Mouse (Mus musculus): ENCODE measurements around the gene Eps8l1. TPM values are rescaled to one million over a fixed set of nuclear protein-coding genes. Genes with fewer than 3 reads are reported as not detected.
"Not testable (repeated sequence)": the region's sequence is repeated elsewhere in the genome, so short reads cannot be mapped to it uniquely, and the experiment has no call there.

The Eps8l1 gene
- polyA plus RNA-seq, 1 experiment from 2014 or later, result 8.9 TPM

DNA sequence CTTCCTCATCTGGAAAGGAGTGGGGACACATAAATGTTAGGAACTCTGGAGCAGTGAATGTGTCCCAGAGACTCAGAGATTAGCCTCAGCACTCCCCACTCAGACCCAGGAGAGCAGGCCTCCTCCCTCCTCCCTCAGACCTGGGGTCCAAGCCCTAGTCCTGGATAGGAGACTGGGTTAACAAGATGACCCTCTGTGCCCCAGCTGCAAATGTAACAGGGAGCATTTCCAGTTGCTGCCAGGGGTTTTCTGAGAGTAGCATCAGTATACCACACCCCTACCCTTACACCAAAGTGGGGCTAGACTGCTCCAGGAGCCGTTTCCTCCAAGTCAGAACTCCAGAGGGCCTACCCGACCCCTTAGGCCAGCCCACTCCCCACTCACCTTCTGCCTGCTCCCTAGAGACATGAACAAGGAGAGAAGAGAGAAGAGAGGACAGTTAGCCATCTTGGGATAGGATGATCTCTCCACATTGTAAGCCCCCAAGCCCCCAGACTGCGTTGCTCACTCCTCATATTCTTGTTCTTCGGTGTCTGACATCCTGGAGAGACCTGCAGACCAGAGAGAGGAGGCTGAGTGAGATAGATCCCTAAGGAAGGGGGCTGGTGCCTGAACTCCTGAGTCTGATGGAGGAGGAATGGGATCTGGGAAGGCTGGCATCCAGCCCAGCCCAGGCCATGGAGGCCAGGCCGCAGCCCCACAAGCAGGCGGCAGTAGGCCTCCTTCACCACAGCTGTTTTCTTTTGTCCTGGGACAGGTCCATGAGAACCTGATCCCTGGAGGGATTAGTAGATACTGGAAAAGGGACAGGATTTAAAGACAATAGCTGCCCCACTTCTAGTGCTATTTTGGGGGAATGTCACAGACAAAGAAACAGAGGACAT, 53.6 kb downstream of the Eps8l1 start:
- no peak overlapping the region for H3K4me3 ChIP-seq
- no peak for ATAC-seq (ENCODE audit: low FRiP score, low read depth)
- H3K9me3 ChIP-seq, result no peaks in the 10 kb centered on the region
- no peaks in the 10 kb centered on the region for H3K36me3 ChIP-seq
- H3K27me3 ChIP-seq (replicated peaks), result no peaks in the 10 kb centered on the region; the same call in 1 of the 2 replicates
- H3K9ac ChIP-seq, result no peak overlapping the region
- no peak overlapping the region for H3K4me2 ChIP-seq (replicated peaks)
- no peak overlapping the region for H3K27ac ChIP-seq
- WGBS, result 66% methylated on average over 6 of the region's 6 CpGs
- peaks cover 16% of the 10 kb centered on the region for H3K4me1 ChIP-seq

GRCm38 (mm10) chr7:4515853-4516252, 55.4 kb downstream of the Eps8l1 start:
- 0 out of 2 replicates have a peak, but pooled peaks have one; percentile 18 for ATAC-seq (ENCODE audit: low FRiP score, low read depth)
- H3K9me3 ChIP-seq, result no peaks in the 10 kb centered on the region
- no peak overlapping the region for H3K4me3 ChIP-seq
- H3K4me2 ChIP-seq (replicated peaks), result no peak overlapping the region
- 49% methylated on average over 6 of the region's 6 CpGs for WGBS
- peaks cover 7% of the 10 kb centered on the region for H3K27me3 ChIP-seq (replicated peaks)
- no peak overlapping the region for H3K27ac ChIP-seq
- no peaks in the 10 kb centered on the region for H3K36me3 ChIP-seq
- peaks cover 10% of the 10 kb centered on the region for H3K4me1 ChIP-seq
- no peak overlapping the region for H3K9ac ChIP-seq

DNA sequence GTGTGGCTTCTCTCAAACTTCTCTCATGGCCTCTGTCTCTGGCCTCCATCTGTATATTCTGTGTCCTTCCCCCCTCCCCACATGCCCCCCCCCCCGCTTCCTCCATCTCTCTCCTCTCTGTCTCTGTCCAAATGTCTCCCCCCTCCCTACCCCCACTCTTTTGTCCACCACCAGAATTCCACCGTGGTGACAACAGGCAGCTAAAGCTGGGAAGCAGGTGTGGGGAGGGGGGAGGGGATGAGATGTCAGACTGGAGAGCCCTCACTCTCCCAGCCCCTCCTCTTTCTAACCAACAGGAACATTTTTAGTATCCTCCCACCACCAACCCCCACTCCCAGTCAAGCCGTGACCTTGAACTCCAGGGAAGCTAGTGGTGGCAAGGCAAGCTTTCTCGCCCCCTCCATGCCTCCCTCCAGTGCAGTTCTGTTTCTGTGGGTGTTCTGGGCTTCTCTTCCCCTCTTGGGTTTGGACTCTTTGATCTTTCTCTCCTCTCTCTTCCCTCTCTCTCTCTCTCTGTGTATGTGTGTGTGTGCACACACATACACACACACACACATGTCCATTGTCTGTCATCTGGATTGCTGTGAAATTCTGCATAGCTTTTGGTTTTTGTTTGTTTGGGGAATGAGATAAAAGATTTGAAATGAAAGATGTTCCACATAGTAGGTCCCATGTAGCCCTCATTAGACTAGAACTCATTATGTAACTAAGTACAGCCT, 56.0 kb downstream of the Eps8l1 start, which contains the start of gene Tnnt1:
Tnnt1 (minus strand) TSS at position 51 of the 719 bp plus-strand sequence.
- Histone ChIP-seq H3K4me2 (replicated peaks) (no peak within 1 kb of the TSS), H3K27ac (no peak within 1 kb of the TSS), H3K4me1 (peaks cover 10% of the 10 kb centered on the region), H3K9ac (no peak within 1 kb of the TSS), H3K36me3 (no peaks in the 10 kb centered on the region), H3K9me3 (no peaks in the 10 kb centered on the region), H3K27me3 (replicated peaks) (peaks cover 8% of the 10 kb centered on the region), H3K4me3 (no peak within 1 kb of the TSS)
- ATAC-seq (ENCODE audit: low FRiP score, low read depth), result 0 out of 2 replicates have a peak, but pooled peaks have one; percentile 34
- 16% methylated on average over 4 of the region's 4 CpGs for WGBS

- H3K4me3 ChIP-seq, result no peak overlapping the region
- H3K4me2 ChIP-seq (replicated peaks), result no peak overlapping the region
- peaks cover 14% of the 10 kb centered on the region for H3K27me3 ChIP-seq (replicated peaks)
- no peak overlapping the region for H3K9ac ChIP-seq
- no peaks in the 10 kb centered on the region for H3K9me3 ChIP-seq
- H3K36me3 ChIP-seq, result no peaks in the 10 kb centered on the region
- no peak for ATAC-seq (ENCODE audit: low FRiP score, low read depth)
- no peak overlapping the region for H3K27ac ChIP-seq
- H3K4me1 ChIP-seq, result peaks cover 10% of the 10 kb centered on the region
- 76% methylated on average over 1 of the region's 1 CpGs for WGBS
These were observed 58.0 kb downstream of the Eps8l1 start for GRCm38 (mm10) chr7:4518487-4518886.

DNA sequence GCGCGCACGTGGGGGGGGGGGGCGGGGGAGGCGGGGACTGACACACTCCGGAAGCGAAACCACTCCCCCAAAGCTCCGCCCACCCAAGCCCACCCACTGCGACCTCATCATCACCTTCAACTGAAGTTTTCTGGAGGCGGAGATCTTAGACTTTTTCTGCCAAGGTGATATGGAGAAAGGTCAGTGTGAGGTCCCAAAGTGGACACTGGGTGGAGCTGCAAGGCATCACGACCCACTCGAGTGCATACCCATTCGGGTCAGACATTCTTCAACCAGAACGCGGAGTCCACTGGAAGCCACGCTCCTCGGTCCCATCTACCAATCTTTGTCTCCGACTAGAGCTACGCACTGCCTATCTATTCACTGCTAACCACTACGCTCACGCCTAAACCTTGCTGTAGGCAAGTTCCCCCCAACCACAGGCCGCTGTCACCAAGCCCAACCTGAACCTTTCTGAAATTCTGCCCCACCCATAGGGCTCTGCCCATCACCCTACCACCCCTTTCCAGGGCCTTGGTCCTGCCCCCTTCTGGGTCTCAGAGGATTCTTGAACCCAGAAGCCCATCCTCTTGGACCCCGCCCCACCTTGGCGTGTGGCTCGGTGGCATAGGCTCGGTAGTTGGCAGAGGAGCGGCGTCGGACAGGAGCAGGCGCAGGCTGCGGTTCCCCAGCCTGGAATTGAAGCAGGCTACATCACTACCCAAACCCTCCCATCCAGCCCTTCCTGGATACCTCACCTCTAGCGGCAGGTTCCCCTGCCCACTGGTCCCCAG, 60.9 kb downstream of the Eps8l1 start:
- no peaks in the 10 kb centered on the region for H3K36me3 ChIP-seq
- H3K27ac ChIP-seq, result no peak overlapping the region
- no peak overlapping the region for H3K4me3 ChIP-seq
- H3K27me3 ChIP-seq (replicated peaks), result peaks cover 14% of the 10 kb centered on the region
- H3K4me2 ChIP-seq (replicated peaks), result peak overlapping the region; percentile 56
- WGBS, result 29% methylated on average over 32 of the region's 32 CpGs
- no peaks in the 10 kb centered on the region for H3K9me3 ChIP-seq
- no peak for ATAC-seq (ENCODE audit: low FRiP score, low read depth)
- H3K4me1 ChIP-seq, result peaks cover 8% of the 10 kb centered on the region
- H3K9ac ChIP-seq, result peak overlapping the region; percentile 35; the same call in 1 of the 2 replicates

- H3K27me3 ChIP-seq (replicated peaks), result peaks cover 18% of the 10 kb centered on the region
- ATAC-seq (ENCODE audit: low FRiP score, low read depth), result no peak
- H3K9ac ChIP-seq, result no peak overlapping the region
- no peak overlapping the region for H3K4me3 ChIP-seq
- H3K27ac ChIP-seq, result no peak overlapping the region
- peaks cover 6% of the 10 kb centered on the region for H3K4me1 ChIP-seq
- H3K4me2 ChIP-seq (replicated peaks), result no peak overlapping the region
- H3K36me3 ChIP-seq, result no peaks in the 10 kb centered on the region
- H3K9me3 ChIP-seq, result no peaks in the 10 kb centered on the region
- WGBS, result 85% methylated on average over 6 of the region's 6 CpGs
These were observed 61.8 kb downstream of the Eps8l1 start for GRCm38 (mm10) chr7:4522292-4522691.

DNA sequence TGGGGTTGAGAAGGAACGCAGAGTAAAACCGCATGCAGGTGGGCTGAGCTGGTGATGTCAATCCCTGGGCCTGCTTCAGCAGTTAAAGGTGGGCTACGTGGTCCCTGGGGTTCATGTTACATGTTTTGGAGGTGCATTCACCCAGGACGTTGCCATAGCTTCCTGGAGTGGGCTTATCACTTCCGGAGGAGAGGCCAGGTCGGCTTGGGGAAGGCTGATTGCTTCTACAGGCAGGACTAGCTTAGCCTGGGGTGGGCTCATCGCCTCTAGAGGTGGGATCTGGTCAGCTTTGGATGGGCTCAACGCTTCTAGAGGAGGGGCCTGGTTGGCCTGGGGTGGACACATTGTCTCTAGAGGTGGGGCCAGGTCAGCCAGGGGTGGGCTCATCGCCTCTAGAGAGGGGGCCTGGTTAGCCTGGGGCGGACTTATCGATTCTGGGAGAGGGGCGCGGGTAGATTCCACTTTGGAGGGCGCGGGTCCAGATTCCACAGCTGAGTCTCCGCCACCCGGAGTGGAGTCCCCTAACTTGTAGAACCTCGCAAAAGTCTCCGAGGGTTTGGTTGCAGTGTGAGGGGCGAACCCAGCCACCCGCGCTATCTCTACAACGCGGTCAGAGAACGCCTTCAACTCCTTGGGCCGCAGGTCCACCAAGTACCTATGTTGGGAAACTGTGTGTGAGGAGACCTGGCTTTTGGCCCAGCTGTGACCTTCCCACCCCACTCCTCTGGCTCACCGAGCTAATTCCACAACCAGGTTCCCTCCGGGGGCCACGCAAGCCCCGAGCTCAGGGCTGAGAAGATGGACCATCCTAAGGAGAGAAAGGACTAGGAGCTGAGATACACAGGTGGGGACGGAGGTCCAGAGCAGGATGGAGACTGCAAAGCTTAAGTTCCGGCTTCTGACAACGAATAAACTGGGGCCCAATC, 63.0 kb downstream of the Eps8l1 start:
- H3K9me3 ChIP-seq, result no peaks in the 10 kb centered on the region
- WGBS, result 91% methylated on average over 33 of the region's 33 CpGs
- ATAC-seq (ENCODE audit: low FRiP score, low read depth), result no peak
- no peak overlapping the region for H3K4me2 ChIP-seq (replicated peaks)
- no peak overlapping the region for H3K27ac ChIP-seq
- H3K27me3 ChIP-seq (replicated peaks), result peaks cover 24% of the 10 kb centered on the region
- H3K4me1 ChIP-seq, result peaks cover 6% of the 10 kb centered on the region
- H3K4me3 ChIP-seq, result no peak overlapping the region
- H3K9ac ChIP-seq, result no peak overlapping the region
- no peaks in the 10 kb centered on the region for H3K36me3 ChIP-seq

- not testable (repeated sequence) for H3K4me3 ChIP-seq; H3K36me3 ChIP-seq; H3K4me2 ChIP-seq (replicated peaks); ATAC-seq (ENCODE audit: low FRiP score, low read depth); H3K9ac ChIP-seq; H3K9me3 ChIP-seq; H3K27ac ChIP-seq; H3K4me1 ChIP-seq
- peaks cover 24% of the 10 kb centered on the region for H3K27me3 ChIP-seq (replicated peaks)
- WGBS, result 74% methylated on average over 15 of the region's 15 CpGs
These were observed 63.9 kb downstream of the Eps8l1 start, which contains the start of gene Tnni3 for GRCm38 (mm10) chr7:4524212-4524922. TSS of gene Tnni3 (minus strand) at chr7:4524229.

DNA sequence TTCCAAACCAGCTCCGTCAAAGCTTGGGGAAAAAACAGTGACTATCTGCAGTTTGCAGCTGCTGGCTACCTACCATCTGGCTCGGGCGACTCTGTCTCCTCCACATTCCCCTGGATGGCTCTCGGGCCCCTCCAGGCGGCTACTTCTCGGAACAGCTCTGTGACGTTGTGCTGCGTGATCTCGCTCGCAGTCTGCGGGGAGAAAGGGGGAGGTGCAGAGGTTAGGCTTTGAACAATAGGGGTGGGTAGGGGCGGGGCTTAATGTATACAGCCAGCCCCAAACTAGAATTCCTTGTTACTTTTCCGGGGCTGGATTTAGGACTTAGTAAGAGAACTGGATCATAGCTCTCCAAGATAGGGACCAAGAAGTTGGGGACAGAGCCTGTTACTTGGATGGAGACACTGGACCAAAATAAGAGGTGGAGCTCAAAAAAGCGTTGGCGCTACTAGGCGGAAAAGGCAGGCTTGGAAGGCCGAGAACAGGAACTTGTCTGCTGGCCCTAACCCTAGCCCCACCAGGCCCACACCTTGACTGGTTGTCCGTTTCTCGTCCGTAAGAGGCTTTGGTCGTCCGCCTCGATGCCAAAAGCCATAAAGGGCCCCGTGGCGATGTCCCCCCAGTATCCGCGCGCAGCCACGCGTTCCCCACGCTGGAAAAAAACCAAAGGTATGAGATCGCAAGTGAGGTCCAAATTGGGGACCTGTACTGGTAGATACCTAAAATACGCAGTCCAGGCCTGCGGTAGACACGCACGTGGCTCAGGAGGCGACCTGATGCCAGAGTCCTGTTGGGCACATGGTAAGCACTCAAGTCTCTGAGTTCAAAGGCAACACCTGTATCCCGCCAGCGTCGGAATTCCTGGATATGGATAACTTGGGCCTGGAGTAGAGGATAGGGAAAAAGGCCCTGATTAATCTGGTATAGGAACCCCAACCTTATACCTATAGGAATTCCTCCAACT, 66.1 kb downstream of the Eps8l1 start:
- Histone ChIP-seq H3K27ac (no peak overlapping the region), H3K36me3 (no peaks in the 10 kb centered on the region), H3K27me3 (replicated peaks) (peaks cover 18% of the 10 kb centered on the region), H3K9ac (peak overlapping the region; percentile 30; the same call in 1 of the 2 replicates), H3K4me2 (replicated peaks) (peak overlapping the region; percentile 58), H3K4me3 (peak overlapping the region; percentile 18), H3K9me3 (no peaks in the 10 kb centered on the region), H3K4me1 (peaks cover 6% of the 10 kb centered on the region)
- WGBS, result 28% methylated on average over 40 of the region's 40 CpGs
- peak; percentile 90 for ATAC-seq (ENCODE audit: low FRiP score, low read depth)

GRCm38 (mm10) chr7:4527302-4527689, 66.8 kb downstream of the Eps8l1 start:
- Histone ChIP-seq H3K4me2 (replicated peaks) (peak overlapping the region; percentile 58), H3K27me3 (replicated peaks) (peaks cover 19% of the 10 kb centered on the region; the same call in 1 of the 2 replicates), H3K4me3 (no peak overlapping the region), H3K36me3 (no peaks in the 10 kb centered on the region), H3K9ac (no peak overlapping the region), H3K4me1 (peaks cover 10% of the 10 kb centered on the region), H3K9me3 (no peaks in the 10 kb centered on the region), H3K27ac (no peak overlapping the region)
- ATAC-seq (ENCODE audit: low FRiP score, low read depth), result no peak
- WGBS, result 56% methylated on average over 18 of the region's 18 CpGs
